Mouse (Mus musculus) ES-E14 (cell line): Measurements from ENCODE around the gene Tmem151a. TPM values are rescaled to one million over a fixed set of nuclear protein-coding genes. Genes with fewer than 3 reads are reported as not detected.

Experiments used
- DNase-seq: peaks from one replicate; pipeline ENCODE4 v3.0.0-alpha.2; 2013; ENCODE audit warnings: low read depth, low spot score
- H3K27ac ChIP-seq: 2 replicates; pipeline ENCODE4 v1.5.1; 2012; ENCODE audit warnings: low read depth, mild to moderate bottlenecking, low read length, moderate library complexity, mixed read lengths; ENCODE audit not compliant: poor library complexity, insufficient read depth, severe bottlenecking
- H3K36me3 ChIP-seq: 2 replicates; pipeline ENCODE4 v1.6.1; 2012; ENCODE audit warnings: mild to moderate bottlenecking, low read length, moderate library complexity, mixed read lengths; ENCODE audit not compliant: control insufficient read depth, poor library complexity, insufficient read depth, severe bottlenecking
- H3K4me1 ChIP-seq, 2 experiments: fragments of 150-350 bp in 1 of 2; sonication (generic) in 1 of 2; 2 replicates each; pipeline ENCODE4 v1.6.1; 2012; ENCODE audit warnings: low read length in 2 of 2, mild to moderate bottlenecking in 1 of 2, mixed read lengths in 1 of 2; ENCODE audit not compliant: control insufficient read depth in 2 of 2, insufficient read depth in 2 of 2, poor library complexity in 1 of 2
- H3K4me3 ChIP-seq, 2 experiments: fragments of 150-350 bp in 1 of 2; sonication (generic) in 1 of 2; 2 replicates each; pipeline ENCODE4 v1.5.1; 2012; ENCODE audit warnings: low read length in 2 of 2, low read depth in 1 of 2, mild to moderate bottlenecking in 1 of 2, mixed read lengths in 1 of 2; ENCODE audit not compliant: insufficient read depth in 1 of 2, poor library complexity in 1 of 2, severe bottlenecking in 1 of 2
- H3K9ac ChIP-seq: 2 replicates; pipeline ENCODE4 v1.6.1; 2012; ENCODE audit warnings: low read depth, mild to moderate bottlenecking, low read length, mixed read lengths; ENCODE audit not compliant: poor library complexity, insufficient read depth, severe bottlenecking
- H3K9me3 ChIP-seq: fragments of 150-350 bp; sonication (generic); 2 replicates; pipeline ENCODE4 v1.6.1; 2012; ENCODE audit warnings: low read depth, mild to moderate bottlenecking, low read length; ENCODE audit not compliant: control insufficient read depth, insufficient read depth
- CHD2 ChIP-seq: IDR thresholded peaks from 2 replicates; pipeline ENCODE4 v1.6.1; 2014; ENCODE audit warnings: mild to moderate bottlenecking, low read depth, low read length, inconsistent platforms
- HCFC1 ChIP-seq: IDR thresholded peaks from 2 replicates; pipeline ENCODE4 v1.6.1; 2012; ENCODE audit warnings: low read length, inconsistent platforms, borderline replicate concordance; ENCODE audit not compliant: insufficient read depth
- MAFK ChIP-seq: IDR thresholded peaks from 2 replicates; pipeline ENCODE4 v1.6.1; 2014; ENCODE audit warnings: mild to moderate bottlenecking, low read depth, low read length, inconsistent platforms; ENCODE audit not compliant: insufficient read depth
- ZC3H11A ChIP-seq: IDR thresholded peaks from 2 replicates; pipeline ENCODE4 v1.6.1; 2012; ENCODE audit warnings: low read depth, mild to moderate bottlenecking, inconsistent platforms, low read length, borderline replicate concordance
- ZNF384 ChIP-seq: IDR thresholded peaks from 2 replicates; pipeline ENCODE4 v1.6.1; 2012; ENCODE audit warnings: low read depth, low read length, inconsistent platforms
- in situ Hi-C, 2 experiments: fragments of 600-800 bp; cut with MboI; formaldehyde crosslinking; loops; one replicate each; pipeline ENCODE4 v1.15.1; 2025; ENCODE audit warnings: low sequenced_read_pairs in 2 of 2, inconsistent platforms in 1 of 2; ENCODE audit not compliant: unreplicated experiment in 2 of 2
- total RNA-seq: library from RNA; depleted of rRNA; stranded (reverse); fragments of 300-350 nt; gene quantifications from 2 replicates; pipeline ENCODE4 v1.2.3, GENCODE M21; 2012

The Tmem151a gene
- total RNA-seq, 1 experiment: 0.89 TPM

DNA sequence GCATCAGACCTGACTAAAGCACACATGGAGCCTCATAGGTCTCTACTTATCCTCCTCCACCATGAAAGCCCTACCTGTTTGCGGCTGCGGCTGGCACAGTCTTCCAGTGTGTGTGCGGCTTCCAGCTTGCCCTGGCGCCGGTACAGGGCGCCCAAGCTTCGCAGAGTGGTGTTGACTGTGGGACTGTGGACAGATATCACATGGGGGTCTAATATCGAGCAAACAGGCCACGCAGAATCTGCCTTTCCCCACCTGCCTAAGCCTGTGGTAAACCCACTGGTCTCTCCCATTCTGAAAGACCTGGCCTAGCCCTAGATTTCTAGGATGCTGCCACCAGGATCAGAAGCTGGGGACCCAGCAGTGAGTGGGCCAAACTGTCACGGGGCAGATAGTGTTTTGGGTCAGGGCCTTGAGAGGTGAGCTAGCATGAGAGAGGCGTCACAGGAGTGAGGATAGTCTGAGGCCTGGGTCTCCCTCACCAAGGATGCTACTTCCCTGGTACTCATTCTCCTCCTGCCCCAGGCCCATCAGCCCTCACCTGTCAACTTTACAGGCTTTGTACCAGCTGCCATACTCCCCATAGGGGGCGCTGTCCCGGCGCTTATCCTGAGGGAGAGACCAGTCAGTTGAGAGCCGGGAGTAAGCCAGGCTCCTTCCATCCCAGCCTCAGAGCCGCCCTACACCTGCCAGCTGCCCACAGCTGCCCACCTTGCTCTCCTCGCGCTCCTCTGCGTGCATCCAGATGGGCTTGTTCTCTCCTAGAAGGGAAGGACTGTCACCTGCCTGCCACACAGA lies 24.5 kb upstream of the Tmem151a start:
- in situ Hi-C loops: no loop called here
- DNase-seq: no peak
- peaks cover 0 to 15% of the 10 kb centered on the region in 2 experiments; a peak in 2 of 4 replicates for H3K4me1 ChIP-seq

GRCm38 (mm10) chr19:5108702-5109101 lies 23.4 kb upstream of the Tmem151a start:
- Histone ChIP-seq H3K4me3 (no peak overlapping the region), H3K27ac (no peak overlapping the region; the same call in 1 of the 2 replicates)

More for the DNA sequence above, 24.5 kb upstream of the Tmem151a start:
- H3K27ac ChIP-seq: no peak overlapping the region
- H3K9me3 ChIP-seq: no peaks in the 10 kb centered on the region
- H3K36me3 ChIP-seq: peaks cover 8% of the 10 kb centered on the region; the same call in 1 of the 2 replicates
- no peak overlapping the region for H3K9ac ChIP-seq
- no peak overlapping the region for H3K4me3 ChIP-seq
- no peak for TF ChIP-seq ZNF384
- no peak for TF ChIP-seq MAFK
- no peak for TF ChIP-seq HCFC1
- no peak for TF ChIP-seq ZC3H11A
- no peak for TF ChIP-seq CHD2

DNA sequence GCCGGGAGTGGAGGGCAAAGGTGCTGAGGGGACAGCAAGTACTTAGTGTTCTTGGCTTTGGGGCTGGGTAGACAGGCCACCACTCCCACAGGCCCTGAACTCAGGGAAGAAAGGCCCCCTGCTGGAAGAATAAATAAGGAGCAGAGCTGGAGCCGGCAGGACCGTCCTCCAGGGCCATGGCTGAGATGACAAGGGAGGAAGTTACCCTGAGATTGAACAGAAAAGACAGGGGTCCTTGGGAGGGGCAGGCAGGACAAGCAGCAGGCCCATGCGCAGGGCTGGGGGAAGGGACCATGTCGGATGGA lies 22.9 kb upstream of the Tmem151a start:
- peak overlapping the region; percentile 12; the same call in 1 of the 2 replicates for H3K9ac ChIP-seq
- no peak for DNase-seq
- peaks cover 0 to 15% of the 10 kb centered on the region in 2 experiments; a peak in 2 of 4 replicates for H3K4me1 ChIP-seq
- H3K36me3 ChIP-seq: peaks cover 24% of the 10 kb centered on the region
- no peaks in the 10 kb centered on the region for H3K9me3 ChIP-seq
- no peak overlapping the region; the same call in 1 of the 2 replicates for H3K27ac ChIP-seq
- no peak overlapping the region for H3K4me3 ChIP-seq
- in situ Hi-C loops: no loop called here
- no peak for TF ChIP-seq ZNF384
- TF ChIP-seq CHD2: no peak
- no peak for TF ChIP-seq ZC3H11A
- no peak for TF ChIP-seq MAFK
- no peak for TF ChIP-seq HCFC1

More at GRCm38 (mm10) chr19:5108702-5109101, 23.4 kb upstream of the Tmem151a start:
- H3K9ac ChIP-seq: peak overlapping the region; percentile 12; the same call in 1 of the 2 replicates
- in situ Hi-C loops: no loop called here
- peaks cover 19% of the 10 kb centered on the region for H3K36me3 ChIP-seq
- no peaks in the 10 kb centered on the region for H3K9me3 ChIP-seq
- peaks cover 0 to 15% of the 10 kb centered on the region in 2 experiments; a peak in 2 of 4 replicates for H3K4me1 ChIP-seq
- TF ChIP-seq CHD2 (no peak), HCFC1 (no peak), MAFK (no peak), ZC3H11A (no peak)
- no peak for DNase-seq

- Histone ChIP-seq H3K27ac (no peak overlapping the region), H3K9ac (peak overlapping the region; percentile 7; the same call in 1 of the 2 replicates), H3K9me3 (no peaks in the 10 kb centered on the region), H3K4me3 (no peak overlapping the region), H3K4me1 (peaks cover 0 to 15% of the 10 kb centered on the region in 2 experiments; a peak in 2 of 4 replicates), H3K36me3 (peaks cover 27% of the 10 kb centered on the region)
- TF ChIP-seq MAFK: no peak
- TF ChIP-seq CHD2: no peak
- no peak for TF ChIP-seq ZC3H11A
- no peak for TF ChIP-seq ZNF384
- TF ChIP-seq HCFC1: no peak
- no peak for DNase-seq
- in situ Hi-C loops: no loop called here
Measured at GRCm38 (mm10) chr19:5107556-5108270, 22.4 kb upstream of the Tmem151a start.
